Mouse (Mus musculus) ES-E14 (cell line): Measurements from ENCODE around the gene Shh.

Source experiments
- MAFK ChIP-seq: IDR thresholded peaks from 2 replicates; pipeline ENCODE4 v1.6.1; 2014; ENCODE audit warnings: mild to moderate bottlenecking, low read depth, low read length, inconsistent platforms; ENCODE audit not compliant: insufficient read depth
- ZC3H11A ChIP-seq: IDR thresholded peaks from 2 replicates; pipeline ENCODE4 v1.6.1; 2012; ENCODE audit warnings: low read depth, mild to moderate bottlenecking, inconsistent platforms, low read length, borderline replicate concordance
- ZNF384 ChIP-seq: IDR thresholded peaks from 2 replicates; pipeline ENCODE4 v1.6.1; 2012; ENCODE audit warnings: low read depth, low read length, inconsistent platforms

GRCm38 (mm10) chr5:28423781-28424180, 43.3 kb downstream of the Shh start:
- no peak for TF ChIP-seq ZNF384
- no peak for TF ChIP-seq MAFK
- TF ChIP-seq ZC3H11A: no peak
